Mouse (Mus musculus) frontal cortex, adult 2 months (tissue): ENCODE measurements around the gene Drd3. TPM values are rescaled to one million over a fixed set of nuclear protein-coding genes. Genes with fewer than 3 reads are reported as not detected.

Source experiments
- polyA plus RNA-seq: library from polyadenylated mRNA; depleted of rRNA; stranded (reverse); fragments of >200 nt; gene quantifications from 2 replicates; pipeline ENCODE4 v1.2.3, GENCODE M21; 2012; rRNA removed

Gene Drd3
- polyA plus RNA-seq, 1 experiment, result 0.20 TPM

Other genes starting within 250 kb of the Drd3 start
- 0.19 TPM in 1 of 2 replicates, not detected in the other for gene Tigit, start 89.9 kb upstream of the Drd3 start, polyA plus RNA-seq
- gene Ccdc191, start 135.8 kb downstream of the Drd3 start, polyA plus RNA-seq, result 6.6 and 7.1 TPM in 2 replicates
- gene Qtrt2, start 172.8 kb downstream of the Drd3 start, polyA plus RNA-seq, result 34.9 and 44.2 TPM in 2 replicates
- 12.2 and 13.2 TPM in 2 replicates for gene Zdhhc23, start 225.8 kb downstream of the Drd3 start, polyA plus RNA-seq